Mouse (Mus musculus): ENCODE measurements around the gene Fbxo24. TPM values are rescaled to one million over a fixed set of nuclear protein-coding genes. Genes with fewer than 3 reads are reported as not detected.

Fbxo24 gene
- polyA plus RNA-seq (2012; ENCODE audit: insufficient read depth, insufficient read length, missing spikeins), result not detected in 2 replicates

GRCm38 (mm10) chr5:137628498-137629305, at the start of gene Fbxo24, which contains the start of the genes Lrch4 and Gm20605:
Gene Fbxo24 (minus strand): TSS chr5:137629002.
Gene Lrch4 (plus strand): TSS chr5:137629121.
Gene Gm20605 (plus strand): TSS chr5:137629175.
- H3K4me1 ChIP-seq (ENCODE audit: control insufficient read depth, insufficient read depth, low read length), result peaks cover 36% of the 10 kb centered on the region
- peak within 1 kb of the TSS; percentile 95 for H3K4me3 ChIP-seq (ENCODE audit: insufficient read depth, low read length)
- TF ChIP-seq CTCF (IDR thresholded peaks at IDR 0.05; ENCODE audit: low read depth, low read length) (no peak), POLR2A (IDR thresholded peaks at IDR 0.05; ENCODE audit: borderline replicate concordance, low read depth, low read length) (peak; percentile 88)
- H3K27ac ChIP-seq (ENCODE audit: insufficient read depth, low read depth, low read length), result peak within 1 kb of the TSS; percentile 97

GRCm38 (mm10) chr5:137677859-137678258, 49.1 kb upstream of the Fbxo24 start:
- no peak overlapping the region for H3K4me3 ChIP-seq (ENCODE audit: insufficient read depth, low read length)
- no peak for TF ChIP-seq POLR2A (IDR thresholded peaks at IDR 0.05; ENCODE audit: borderline replicate concordance, low read depth, low read length)
- TF ChIP-seq CTCF (IDR thresholded peaks at IDR 0.05; ENCODE audit: low read depth, low read length), result no peak
- no peak overlapping the region for H3K27ac ChIP-seq (ENCODE audit: insufficient read depth, low read depth, low read length)
- peaks cover 17% of the 10 kb centered on the region for H3K4me1 ChIP-seq (ENCODE audit: control insufficient read depth, insufficient read depth, low read length)

DNA sequence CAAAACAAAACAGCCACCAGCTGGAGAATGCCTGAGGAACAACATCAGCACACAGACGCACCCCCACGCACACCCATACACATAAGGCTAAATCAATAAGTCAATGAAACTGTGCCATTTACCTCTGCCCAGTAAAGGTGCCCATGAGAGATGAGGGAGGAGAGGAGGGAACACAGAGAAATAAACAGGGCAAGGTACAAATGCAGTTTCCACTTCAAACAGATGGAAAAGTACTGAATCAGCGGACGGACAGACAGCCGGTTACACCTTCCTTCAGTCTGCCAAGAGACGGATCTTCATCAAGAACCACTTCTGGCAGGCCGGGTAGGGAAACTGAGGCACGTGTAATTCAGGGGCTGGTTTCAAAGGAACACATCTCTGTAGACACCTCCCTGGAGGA, 46.0 kb upstream of the Fbxo24 start:
- no peak overlapping the region for H3K27ac ChIP-seq (ENCODE audit: insufficient read depth, low read depth, low read length)
- TF ChIP-seq CTCF (IDR thresholded peaks at IDR 0.05; ENCODE audit: low read depth, low read length) (no peak), POLR2A (IDR thresholded peaks at IDR 0.05; ENCODE audit: borderline replicate concordance, low read depth, low read length) (no peak)
- no peak overlapping the region for H3K4me3 ChIP-seq (ENCODE audit: insufficient read depth, low read length)
- H3K4me1 ChIP-seq (ENCODE audit: control insufficient read depth, insufficient read depth, low read length), result peaks cover 38% of the 10 kb centered on the region

DNA sequence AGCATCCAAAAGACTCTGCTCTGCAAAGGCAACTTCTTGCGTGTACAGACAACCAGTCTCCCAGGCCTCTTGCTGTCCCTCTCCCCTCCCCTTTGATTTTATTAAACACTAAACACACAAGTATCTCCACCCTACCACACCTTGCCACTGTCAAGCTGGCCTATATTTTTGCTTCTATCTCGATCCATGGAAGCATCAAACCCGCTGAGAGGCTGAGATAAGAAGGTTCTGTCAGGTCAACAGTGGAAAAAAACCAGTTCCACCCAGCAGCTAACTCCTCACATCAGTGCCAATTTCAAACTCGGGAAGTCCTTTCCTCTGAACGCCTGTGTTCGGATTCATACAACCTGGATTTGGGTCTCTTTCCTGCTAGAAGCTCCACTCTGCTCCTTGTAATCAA, 44.2 kb upstream of the Fbxo24 start:
- peak overlapping the region; percentile 98 for H3K27ac ChIP-seq (ENCODE audit: insufficient read depth, low read depth, low read length)
- no peak overlapping the region for H3K4me3 ChIP-seq (ENCODE audit: insufficient read depth, low read length)
- TF ChIP-seq POLR2A (IDR thresholded peaks at IDR 0.05; ENCODE audit: borderline replicate concordance, low read depth, low read length), result no peak
- peaks cover 39% of the 10 kb centered on the region for H3K4me1 ChIP-seq (ENCODE audit: control insufficient read depth, insufficient read depth, low read length)

DNA sequence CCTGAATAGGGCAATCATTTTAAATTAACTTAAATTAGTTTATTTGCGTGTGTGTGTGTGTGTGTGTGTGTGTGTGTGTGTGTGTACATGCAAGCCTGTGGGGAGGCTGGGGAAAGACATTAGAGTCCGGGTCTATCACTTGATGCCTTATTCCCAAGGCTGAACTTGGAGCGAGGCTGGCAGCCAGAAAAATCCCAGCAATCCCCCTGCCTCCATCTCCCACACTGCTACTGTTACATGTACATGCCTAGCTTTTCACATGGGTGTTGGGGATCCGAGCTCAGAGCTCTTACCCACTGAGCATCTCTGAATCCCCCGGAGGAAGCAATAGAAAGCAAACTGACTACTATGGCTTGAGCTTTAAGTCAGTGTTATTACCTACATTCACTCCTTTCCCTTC, 43.6 kb upstream of the Fbxo24 start:
- Histone ChIP-seq H3K4me1 (ENCODE audit: control insufficient read depth, insufficient read depth, low read length) (peaks cover 39% of the 10 kb centered on the region), H3K4me3 (ENCODE audit: insufficient read depth, low read length) (no peak overlapping the region), H3K27ac (ENCODE audit: insufficient read depth, low read depth, low read length) (peak overlapping the region; percentile 98)
- no peak for TF ChIP-seq CTCF (IDR thresholded peaks at IDR 0.05; ENCODE audit: low read depth, low read length)
- TF ChIP-seq POLR2A (IDR thresholded peaks at IDR 0.05; ENCODE audit: borderline replicate concordance, low read depth, low read length), result no peak

- Histone ChIP-seq H3K4me3 (ENCODE audit: insufficient read depth, low read length) (peak overlapping the region; percentile 31), H3K27ac (ENCODE audit: insufficient read depth, low read depth, low read length) (peak overlapping the region; percentile 98), H3K4me1 (ENCODE audit: control insufficient read depth, insufficient read depth, low read length) (peaks cover 39% of the 10 kb centered on the region)
- TF ChIP-seq CTCF (IDR thresholded peaks at IDR 0.05; ENCODE audit: low read depth, low read length), result no peak
- no peak for TF ChIP-seq POLR2A (IDR thresholded peaks at IDR 0.05; ENCODE audit: borderline replicate concordance, low read depth, low read length)
Measured at GRCm38 (mm10) chr5:137671443-137672240, 42.8 kb upstream of the Fbxo24 start.

- H3K4me1 ChIP-seq (ENCODE audit: control insufficient read depth, insufficient read depth, low read length), result peaks cover 35% of the 10 kb centered on the region
- no peak overlapping the region for H3K4me3 ChIP-seq (ENCODE audit: insufficient read depth, low read length)
- TF ChIP-seq CTCF (IDR thresholded peaks at IDR 0.05; ENCODE audit: low read depth, low read length), result no peak
- TF ChIP-seq POLR2A (IDR thresholded peaks at IDR 0.05; ENCODE audit: borderline replicate concordance, low read depth, low read length), result no peak
- peak overlapping the region; percentile 98 for H3K27ac ChIP-seq (ENCODE audit: insufficient read depth, low read depth, low read length)
Measured at GRCm38 (mm10) chr5:137670240-137670639, 41.4 kb upstream of the Fbxo24 start.

DNA sequence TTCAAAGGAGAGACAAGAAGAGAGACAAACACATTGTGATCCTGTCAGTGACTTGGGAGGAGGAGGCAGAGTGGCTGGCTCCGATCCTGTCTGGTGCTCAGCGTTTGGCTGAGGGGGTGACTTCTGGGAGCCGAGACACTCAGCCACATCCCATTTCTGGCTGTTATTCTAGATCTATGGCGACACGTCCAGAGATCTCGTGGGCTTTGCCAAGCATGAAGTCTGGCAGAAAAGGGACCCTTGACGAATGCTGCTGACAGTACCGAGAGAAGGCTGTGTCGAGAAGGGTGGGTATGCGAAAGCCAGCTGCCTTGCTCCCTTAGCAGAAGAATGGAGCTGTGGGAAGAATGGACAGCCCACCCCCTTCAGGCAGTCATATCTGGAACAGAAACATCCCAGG, 40.2 kb upstream of the Fbxo24 start:
- TF ChIP-seq CTCF (IDR thresholded peaks at IDR 0.05; ENCODE audit: low read depth, low read length), result no peak
- no peak for TF ChIP-seq POLR2A (IDR thresholded peaks at IDR 0.05; ENCODE audit: borderline replicate concordance, low read depth, low read length)
- H3K27ac ChIP-seq (ENCODE audit: insufficient read depth, low read depth, low read length), result no peak overlapping the region
- H3K4me1 ChIP-seq (ENCODE audit: control insufficient read depth, insufficient read depth, low read length), result peaks cover 35% of the 10 kb centered on the region
- H3K4me3 ChIP-seq (ENCODE audit: insufficient read depth, low read length), result no peak overlapping the region

DNA sequence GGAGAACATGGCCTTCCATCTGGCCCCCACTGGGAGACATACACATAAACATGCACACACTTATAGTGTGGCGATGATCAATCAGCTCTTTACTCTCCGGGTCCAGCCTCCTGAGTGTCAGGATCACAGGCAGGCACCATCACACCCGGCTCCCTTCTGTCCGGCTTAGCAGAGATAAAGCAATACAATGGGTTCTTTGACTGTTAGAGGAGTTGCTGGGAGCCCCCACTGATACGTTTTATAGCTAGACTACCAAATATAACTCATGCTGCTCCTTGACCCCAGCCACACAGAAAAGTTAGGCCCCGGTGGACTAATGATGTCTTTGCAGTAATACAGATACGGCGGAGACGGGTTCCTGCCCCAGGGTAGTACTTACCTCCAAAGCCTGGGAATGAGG, 34.3 kb upstream of the Fbxo24 start:
- Histone ChIP-seq H3K27ac (ENCODE audit: insufficient read depth, low read depth, low read length) (no peak overlapping the region), H3K4me3 (ENCODE audit: insufficient read depth, low read length) (no peak overlapping the region), H3K4me1 (ENCODE audit: control insufficient read depth, insufficient read depth, low read length) (peaks cover 10% of the 10 kb centered on the region; the same call in 1 of the 2 replicates)
- TF ChIP-seq POLR2A (IDR thresholded peaks at IDR 0.05; ENCODE audit: borderline replicate concordance, low read depth, low read length) (no peak), CTCF (IDR thresholded peaks at IDR 0.05; ENCODE audit: low read depth, low read length) (no peak)

Measured in bone marrow macrophage, adult 2 months (primary cell).